Mouse (Mus musculus): ENCODE measurements around the gene LTO1. TPM values are rescaled to one million over a fixed set of nuclear protein-coding genes. Genes with fewer than 3 reads are reported as not detected.

LTO1 gene
- polyA plus RNA-seq, 1 experiment from 2014 or later, result 24.2 TPM

- no peak for ATAC-seq (ENCODE audit: insufficient read depth, low FRiP score, low read depth)
- H3K27me3 ChIP-seq (replicated peaks), result peaks cover 7% of the 10 kb centered on the region; the same call in 1 of the 2 replicates
- H3K4me1 ChIP-seq, result peaks cover 6% of the 10 kb centered on the region; the same call in 1 of the 2 replicates
- 67% methylated on average over 5 of the region's 5 CpGs for WGBS
- H3K4me3 ChIP-seq (replicated peaks), result no peak overlapping the region
- H3K9ac ChIP-seq, result no peak overlapping the region
- no peaks in the 10 kb centered on the region for H3K9me3 ChIP-seq
- H3K36me3 ChIP-seq, result no peaks in the 10 kb centered on the region
- no peak overlapping the region for H3K4me2 ChIP-seq
- H3K27ac ChIP-seq, result no peak overlapping the region
Observed at GRCm38 (mm10) chr7:144934901-144935300, 20.0 kb downstream of the LTO1 start.

GRCm38 (mm10) chr7:144935563-144935962 is 20.7 kb downstream of the LTO1 start:
- Histone ChIP-seq H3K27ac (no peak overlapping the region), H3K4me1 (peaks cover 12% of the 10 kb centered on the region), H3K9me3 (no peaks in the 10 kb centered on the region), H3K4me2 (no peak overlapping the region), H3K27me3 (replicated peaks) (peaks cover 7% of the 10 kb centered on the region; the same call in 1 of the 2 replicates), H3K36me3 (no peaks in the 10 kb centered on the region), H3K4me3 (replicated peaks) (no peak overlapping the region), H3K9ac (no peak overlapping the region)
- WGBS, result 53% methylated on average over 5 of the region's 5 CpGs
- no peak for ATAC-seq (ENCODE audit: insufficient read depth, low FRiP score, low read depth)

- ATAC-seq (ENCODE audit: insufficient read depth, low FRiP score, low read depth), result no peak
- Histone ChIP-seq H3K9ac (no peak overlapping the region), H3K36me3 (no peaks in the 10 kb centered on the region), H3K27me3 (replicated peaks) (peaks cover 7% of the 10 kb centered on the region; the same call in 1 of the 2 replicates), H3K4me3 (replicated peaks) (no peak overlapping the region), H3K4me1 (peaks cover 17% of the 10 kb centered on the region), H3K27ac (no peak overlapping the region), H3K9me3 (no peaks in the 10 kb centered on the region), H3K4me2 (no peak overlapping the region)
- WGBS, result 84% methylated on average over 4 of the region's 4 CpGs
Observed at GRCm38 (mm10) chr7:144936311-144936880, 21.5 kb downstream of the LTO1 start.

- no peak overlapping the region for H3K27ac ChIP-seq
- H3K9me3 ChIP-seq, result no peaks in the 10 kb centered on the region
- H3K4me2 ChIP-seq, result peak overlapping the region; percentile 98
- 2% methylated on average over 20 of the region's 20 CpGs for WGBS
- peak overlapping the region; percentile 50 for H3K4me3 ChIP-seq (replicated peaks)
- peaks cover 22% of the 10 kb centered on the region for H3K4me1 ChIP-seq
- peak overlapping the region; percentile 24; the same call in 1 of the 2 replicates for H3K9ac ChIP-seq
- no peaks in the 10 kb centered on the region for H3K36me3 ChIP-seq
- peaks cover 8% of the 10 kb centered on the region; the same call in 1 of the 2 replicates for H3K27me3 ChIP-seq (replicated peaks)
- no peak; the same call in 1 of the 2 replicates for ATAC-seq (ENCODE audit: insufficient read depth, low FRiP score, low read depth)
Observed at GRCm38 (mm10) chr7:144937490-144937889, 22.6 kb downstream of the LTO1 start.

GRCm38 (mm10) chr7:144937899-144938517 is 23.1 kb downstream of the LTO1 start:
- Histone ChIP-seq H3K9ac (peak overlapping the region; percentile 24; the same call in 1 of the 2 replicates), H3K27ac (no peak overlapping the region), H3K27me3 (replicated peaks) (peaks cover 13% of the 10 kb centered on the region; the same call in 1 of the 2 replicates), H3K36me3 (no peaks in the 10 kb centered on the region), H3K4me1 (peaks cover 27% of the 10 kb centered on the region), H3K4me2 (peak overlapping the region; percentile 98), H3K4me3 (replicated peaks) (peak overlapping the region; percentile 50), H3K9me3 (no peaks in the 10 kb centered on the region)
- ATAC-seq (ENCODE audit: insufficient read depth, low FRiP score, low read depth), result no peak
- 1% methylated on average over 39 of the region's 39 CpGs for WGBS

- Histone ChIP-seq H3K27me3 (replicated peaks) (peaks cover 13% of the 10 kb centered on the region; the same call in 1 of the 2 replicates), H3K27ac (peak overlapping the region; percentile 81), H3K4me3 (replicated peaks) (peak overlapping the region; percentile 50), H3K4me2 (peak overlapping the region; percentile 98), H3K9me3 (no peaks in the 10 kb centered on the region), H3K9ac (peak overlapping the region; percentile 8; the same call in 1 of the 2 replicates), H3K4me1 (peaks cover 33% of the 10 kb centered on the region), H3K36me3 (no peaks in the 10 kb centered on the region)
- WGBS, result under 1% methylated on average over 32 of the region's 32 CpGs
- ATAC-seq (ENCODE audit: insufficient read depth, low FRiP score, low read depth), result no peak
Observed at GRCm38 (mm10) chr7:144938661-144939343, 23.9 kb downstream of the LTO1 start.

- peak within 1 kb of the TSS; percentile 88 for H3K27ac ChIP-seq
- WGBS, result 0% methylated on average over 40 of the region's 45 CpGs
- peak within 1 kb of the TSS; percentile 8; the same call in 1 of the 2 replicates for H3K9ac ChIP-seq
- peaks cover 13% of the 10 kb centered on the region; the same call in 1 of the 2 replicates for H3K27me3 ChIP-seq (replicated peaks)
- H3K4me3 ChIP-seq (replicated peaks), result peak within 1 kb of the TSS; percentile 50
- no peaks in the 10 kb centered on the region for H3K9me3 ChIP-seq
- ATAC-seq (ENCODE audit: insufficient read depth, low FRiP score, low read depth), result peak; percentile 51; the same call in 1 of the 2 replicates
- H3K36me3 ChIP-seq, result no peaks in the 10 kb centered on the region
- peak within 1 kb of the TSS; percentile 98 for H3K4me2 ChIP-seq
- H3K4me1 ChIP-seq, result peaks cover 33% of the 10 kb centered on the region
Observed at GRCm38 (mm10) chr7:144939344-144940002, 24.6 kb downstream of the LTO1 start, which contains the start of gene Ccnd1. Gene Ccnd1 (minus strand): TSS chr7:144939925.

- Histone ChIP-seq H3K27me3 (replicated peaks) (peaks cover 13% of the 10 kb centered on the region; the same call in 1 of the 2 replicates), H3K9ac (0 out of 2 replicates have a peak overlapping the region, but pooled peaks have one; percentile 1), H3K4me2 (peak overlapping the region; percentile 98), H3K36me3 (no peaks in the 10 kb centered on the region), H3K4me3 (replicated peaks) (peak overlapping the region; percentile 50), H3K4me1 (peaks cover 33% of the 10 kb centered on the region), H3K9me3 (no peaks in the 10 kb centered on the region), H3K27ac (peak overlapping the region; percentile 74)
- 2% methylated on average over 17 of the region's 22 CpGs for WGBS
- ATAC-seq (ENCODE audit: insufficient read depth, low FRiP score, low read depth), result no peak
Observed at GRCm38 (mm10) chr7:144940003-144940571, 25.2 kb downstream of the LTO1 start.

GRCm38 (mm10) chr7:144940585-144940984 is 25.7 kb downstream of the LTO1 start:
- peaks cover 13% of the 10 kb centered on the region; the same call in 1 of the 2 replicates for H3K27me3 ChIP-seq (replicated peaks)
- peak overlapping the region; percentile 88 for H3K27ac ChIP-seq
- H3K36me3 ChIP-seq, result no peaks in the 10 kb centered on the region
- no peaks in the 10 kb centered on the region for H3K9me3 ChIP-seq
- 4% methylated on average over 11 of the region's 11 CpGs for WGBS
- H3K4me1 ChIP-seq, result peaks cover 33% of the 10 kb centered on the region
- H3K4me2 ChIP-seq, result peak overlapping the region; percentile 98
- H3K9ac ChIP-seq, result 0 out of 2 replicates have a peak overlapping the region, but pooled peaks have one; percentile 1
- no peak for ATAC-seq (ENCODE audit: insufficient read depth, low FRiP score, low read depth)
- peak overlapping the region; percentile 50 for H3K4me3 ChIP-seq (replicated peaks)

- Histone ChIP-seq H3K27me3 (replicated peaks) (peaks cover 13% of the 10 kb centered on the region; the same call in 1 of the 2 replicates), H3K27ac (peak overlapping the region; percentile 88), H3K4me1 (peaks cover 33% of the 10 kb centered on the region), H3K9ac (peak overlapping the region; percentile 55), H3K4me3 (replicated peaks) (peak overlapping the region; percentile 54), H3K9me3 (no peaks in the 10 kb centered on the region), H3K36me3 (no peaks in the 10 kb centered on the region), H3K4me2 (peak overlapping the region; percentile 98)
- ATAC-seq (ENCODE audit: insufficient read depth, low FRiP score, low read depth), result peak; percentile 69
- 0% methylated on average over 39 of the region's 39 CpGs for WGBS
Observed at GRCm38 (mm10) chr7:144941242-144941831, 26.4 kb downstream of the LTO1 start.
